Mouse (Mus musculus) adipocyte (in vitro differentiated cells): Measurements from ENCODE around the gene Gm7030.
"Not testable (repeated sequence)": the region's sequence is repeated elsewhere in the genome, so short reads cannot be mapped to it uniquely, and the experiment has no call there.

Source experiments
- DNase-seq: peaks from one replicate; pipeline ENCODE4 v3.0.0-alpha.2; 2016; ENCODE audit warnings: low spot score

The Gm7030 gene

DNA sequence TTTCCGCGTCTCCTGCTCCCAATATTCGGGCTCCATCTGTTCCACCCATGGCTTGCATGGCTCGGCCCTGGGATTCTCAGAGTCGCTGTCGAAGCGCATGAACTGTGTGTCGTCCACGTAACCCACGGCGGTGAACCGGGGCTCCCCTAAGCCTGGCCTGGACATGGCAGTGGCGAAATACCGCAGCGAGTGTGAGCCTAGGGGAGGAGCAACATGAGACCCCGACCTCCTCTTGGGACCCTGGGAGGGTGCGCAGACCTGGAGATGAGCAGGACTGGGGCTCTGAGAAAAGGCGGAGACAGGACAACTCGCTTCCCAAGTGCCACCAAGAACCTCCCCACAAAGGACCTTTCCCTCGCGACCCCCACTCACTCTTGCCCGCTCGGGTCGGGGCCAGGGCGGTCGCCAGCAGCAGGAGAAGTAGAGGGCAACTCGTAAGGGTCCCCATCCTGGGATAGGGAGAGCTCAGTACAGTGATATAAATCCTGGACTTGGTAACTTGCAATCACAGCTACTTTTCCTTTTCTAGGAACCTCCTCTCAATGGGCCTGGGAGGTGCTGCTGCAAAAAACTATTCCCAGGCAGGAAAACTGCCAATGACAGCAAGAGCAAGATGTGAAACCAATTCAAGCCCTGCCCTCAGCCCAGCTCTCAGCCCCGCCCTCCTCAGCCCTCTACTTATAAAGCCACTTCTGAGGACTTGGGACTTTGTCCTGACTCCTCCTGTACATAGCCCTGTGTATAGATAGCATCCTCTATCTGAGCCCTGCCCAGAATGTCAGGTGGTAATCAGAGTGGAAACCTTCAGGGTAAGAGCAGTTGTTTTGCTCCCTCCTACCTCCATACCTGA, at the start of gene Gm7030:
Gene Gm7030 (minus strand): TSS at position 458 of the 850 bp plus-strand sequence.
- not testable (repeated sequence) for DNase-seq

GRCm38 (mm10) chr17:36178938-36179337, 49.7 kb upstream of the Gm7030 start:
- not testable (repeated sequence) for DNase-seq

- not testable (repeated sequence) for DNase-seq
Measured at GRCm38 (mm10) chr17:36176132-36176531, 46.9 kb upstream of the Gm7030 start.

DNA sequence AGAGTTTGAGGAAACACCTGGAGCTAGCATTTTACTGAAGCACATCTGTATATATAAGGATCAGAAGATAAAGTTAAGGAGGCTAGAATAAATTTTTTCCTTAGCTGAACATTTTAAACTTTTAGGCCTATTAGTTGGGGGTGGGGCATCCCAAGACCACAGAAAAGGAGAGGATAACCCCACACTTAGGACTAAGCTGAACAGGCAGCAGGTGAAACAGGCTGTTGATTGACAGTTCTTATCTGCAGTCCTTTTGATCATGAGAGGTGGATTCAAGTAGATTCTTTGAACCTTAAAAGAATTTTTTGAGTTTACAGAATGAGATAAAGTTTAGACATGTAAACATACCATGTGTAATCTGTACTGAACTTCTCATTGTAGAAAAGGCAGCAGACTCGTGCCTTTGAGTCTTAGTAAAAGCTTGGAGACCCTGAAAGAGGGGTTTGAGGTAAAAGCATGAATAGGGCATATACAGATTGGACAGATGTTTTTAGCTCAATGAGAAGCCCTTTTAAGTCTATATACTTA, 41.1 kb upstream of the Gm7030 start:
- DNase-seq, result no peak

- no peak for DNase-seq
Measured at GRCm38 (mm10) chr17:36169753-36170152, 40.5 kb upstream of the Gm7030 start.

DNA sequence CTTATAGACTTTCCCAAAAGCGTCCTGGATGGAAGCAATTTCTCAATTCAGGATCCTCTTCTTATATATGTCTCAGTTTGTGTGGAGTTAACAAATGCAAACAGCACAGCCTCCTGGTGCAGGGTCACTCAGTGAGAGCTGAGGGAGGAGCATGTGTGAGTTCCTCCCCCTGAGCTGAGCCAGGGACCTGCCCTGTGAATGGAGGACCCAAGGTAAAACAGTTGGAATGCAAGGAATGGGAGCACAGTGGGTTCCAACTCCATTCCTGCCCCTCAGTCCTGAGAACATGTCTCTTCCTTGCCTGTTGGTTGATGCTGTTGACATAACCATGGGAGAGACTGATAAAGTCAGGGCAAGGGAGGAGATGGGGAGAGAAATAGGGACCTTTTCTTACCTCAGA, 39.9 kb upstream of the Gm7030 start:
- not testable (repeated sequence) for DNase-seq

DNA sequence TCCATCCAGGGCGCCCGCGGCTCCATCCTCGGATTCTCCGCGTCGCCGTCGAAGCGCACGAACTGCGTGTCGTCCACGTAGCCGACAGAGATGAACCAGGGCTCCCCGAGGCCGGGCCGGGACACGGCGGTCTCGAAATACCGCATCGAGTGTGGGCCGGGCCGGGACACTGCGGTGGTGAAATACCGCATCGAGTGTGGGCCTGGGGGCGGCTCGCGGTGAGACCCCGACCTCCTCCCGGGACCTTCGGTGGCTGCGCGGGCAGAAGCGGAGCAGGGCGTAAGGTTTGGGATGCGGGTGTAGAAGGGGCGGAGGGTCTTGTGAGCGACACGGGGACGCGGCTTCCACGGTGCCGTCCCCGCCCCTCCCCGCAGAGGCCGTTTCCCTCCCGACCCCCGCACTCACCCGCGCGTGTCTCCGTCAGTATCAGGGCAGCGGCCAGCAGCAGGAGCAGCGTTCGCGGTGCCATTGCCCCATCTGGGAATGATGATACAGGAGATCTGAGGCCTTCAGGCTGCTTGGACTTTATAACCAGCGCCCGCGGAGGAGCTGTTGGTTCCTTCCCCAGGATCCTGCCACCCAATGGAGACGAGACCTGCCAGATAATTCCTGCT, 38.9 kb upstream of the Gm7030 start, which contains the start of gene Gm8909:
Gene Gm8909 (minus strand): TSS at position 499 of the 614 bp plus-strand sequence.
- DNase-seq, result no peak

GRCm38 (mm10) chr17:36167306-36168038, 38.2 kb upstream of the Gm7030 start:
- no peak for DNase-seq

DNA sequence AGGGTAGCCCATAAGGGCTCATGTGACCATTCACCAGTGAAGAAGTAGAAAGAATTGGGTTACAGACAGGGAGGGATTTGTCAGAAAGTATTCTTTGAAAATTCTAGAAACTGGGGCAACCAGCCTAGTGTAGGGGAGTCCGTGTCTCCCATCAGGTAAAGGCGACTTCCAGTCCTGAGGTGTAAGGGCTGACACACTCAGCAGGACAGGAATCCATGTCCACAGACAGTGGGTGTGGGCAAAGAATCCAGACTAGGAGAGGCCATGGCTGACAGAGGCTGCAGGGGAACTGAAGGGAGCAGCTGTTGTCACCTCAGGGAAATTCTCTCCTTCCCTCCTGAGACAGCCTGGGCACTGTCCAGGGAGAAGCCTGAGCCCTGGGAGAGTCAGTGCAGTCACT, 37.7 kb upstream of the Gm7030 start:
- not testable (repeated sequence) for DNase-seq

DNA sequence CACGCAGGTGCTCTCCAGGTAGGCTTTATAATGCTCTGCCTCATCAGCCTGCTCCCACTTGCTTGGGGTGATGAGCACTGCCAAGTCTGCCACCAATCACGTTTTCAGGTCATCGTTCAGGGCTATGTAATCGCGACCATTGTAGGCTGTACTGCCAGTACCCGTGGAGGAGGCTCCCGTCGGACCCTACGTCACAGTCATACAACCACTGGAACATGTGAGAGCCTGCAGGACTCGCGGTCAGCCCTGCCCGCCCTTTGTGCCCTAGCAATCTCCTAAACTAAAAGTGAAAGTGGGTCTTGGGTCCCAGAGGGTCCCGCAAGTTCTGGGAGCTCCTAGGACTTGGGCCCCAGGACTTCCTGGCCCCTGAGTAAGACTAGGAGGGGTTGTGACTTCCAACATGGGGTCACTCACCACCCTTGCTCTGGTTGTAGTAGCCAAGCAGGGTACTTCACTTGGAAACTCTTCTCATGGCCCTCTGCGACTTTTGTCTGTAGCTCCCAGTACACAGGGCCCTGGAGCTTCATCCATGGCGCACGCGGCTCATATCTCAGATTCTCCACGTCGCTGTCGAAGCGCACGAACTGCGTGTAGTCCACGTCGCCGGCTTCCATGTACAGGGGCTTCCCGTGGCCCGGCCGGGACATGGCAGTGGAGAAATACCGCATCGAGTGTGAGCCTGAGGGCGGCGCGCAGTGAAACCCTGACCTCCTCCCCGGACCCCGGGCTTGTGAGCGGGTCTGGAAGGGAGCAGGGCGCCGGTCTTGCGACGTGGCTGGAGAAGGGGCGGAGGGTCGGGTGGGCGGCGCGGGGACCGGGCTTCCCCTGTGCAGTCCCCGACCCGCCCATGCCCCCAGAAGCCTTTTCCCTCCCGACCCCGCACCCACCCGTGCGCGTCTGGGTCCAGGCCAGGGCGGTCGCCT, 32.2 kb upstream of the Gm7030 start:
- DNase-seq, result no peak

GRCm38 (mm10) chr17:36158264-36158663, 29.0 kb upstream of the Gm7030 start:
- not testable (repeated sequence) for DNase-seq

DNA sequence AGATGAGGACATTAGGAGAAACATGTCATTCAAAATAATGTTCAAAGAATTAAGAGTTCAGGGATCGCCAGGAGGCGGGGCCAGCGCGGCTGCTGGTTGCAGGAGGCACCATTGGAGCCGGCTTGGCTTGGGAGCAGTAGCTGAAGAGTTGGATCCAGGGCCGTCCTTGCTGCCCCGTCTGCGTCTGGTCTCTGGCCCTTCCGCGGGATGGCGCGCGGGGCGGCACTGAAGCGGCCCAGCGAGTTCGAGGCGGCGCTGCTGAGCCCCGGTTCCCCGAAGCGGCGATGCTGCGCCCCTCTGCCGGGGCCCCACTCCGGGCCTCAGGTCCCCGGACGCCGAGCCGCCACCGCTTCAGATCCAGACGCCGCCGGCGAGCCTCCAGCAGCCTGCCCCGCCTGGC, 28.6 kb upstream of the Gm7030 start:
- DNase-seq, result not testable (repeated sequence)

DNA sequence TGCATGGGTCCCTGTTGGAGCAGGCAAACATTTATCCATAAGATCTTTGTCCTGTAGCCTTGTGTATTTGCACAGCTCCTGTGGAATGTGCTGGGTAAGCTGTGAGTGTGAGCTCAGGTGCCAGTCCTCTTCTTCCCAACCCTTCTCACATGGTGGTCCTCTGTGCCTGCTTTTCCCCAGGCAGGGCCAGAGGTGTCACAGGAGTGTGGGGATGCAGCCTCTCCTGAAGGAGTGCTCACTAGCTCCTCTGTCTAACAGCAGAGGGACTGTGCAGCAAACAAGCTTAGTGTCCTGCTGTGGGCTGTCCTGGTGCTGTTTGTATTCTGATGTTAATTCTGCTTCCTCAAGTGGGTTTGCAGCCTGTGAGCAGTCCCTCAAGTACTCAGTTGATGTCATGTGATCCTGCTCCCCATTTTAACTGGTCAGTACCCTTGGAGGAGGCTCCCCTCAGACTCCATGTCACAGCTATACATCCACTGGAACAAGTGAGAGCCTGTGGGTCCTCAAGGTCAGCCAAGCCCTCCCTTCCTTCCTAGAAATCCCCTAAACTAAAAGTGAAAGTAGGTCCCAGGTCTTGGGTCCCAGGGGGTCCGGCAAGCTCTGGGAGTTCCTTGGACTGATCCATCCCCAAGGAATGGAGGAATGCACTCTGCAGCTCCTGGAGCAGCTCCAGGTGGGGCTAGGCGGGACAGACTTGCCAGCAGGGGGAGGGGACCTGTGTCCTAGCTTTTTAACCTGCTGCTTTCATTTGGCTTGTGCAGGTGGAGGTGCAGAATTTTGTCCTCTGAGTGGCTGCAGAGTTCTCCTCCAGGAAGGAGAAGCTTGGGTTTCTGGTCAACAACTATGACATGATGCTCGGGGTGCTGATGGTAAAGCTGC, 25.3 kb upstream of the Gm7030 start:
- DNase-seq, result no peak

DNA sequence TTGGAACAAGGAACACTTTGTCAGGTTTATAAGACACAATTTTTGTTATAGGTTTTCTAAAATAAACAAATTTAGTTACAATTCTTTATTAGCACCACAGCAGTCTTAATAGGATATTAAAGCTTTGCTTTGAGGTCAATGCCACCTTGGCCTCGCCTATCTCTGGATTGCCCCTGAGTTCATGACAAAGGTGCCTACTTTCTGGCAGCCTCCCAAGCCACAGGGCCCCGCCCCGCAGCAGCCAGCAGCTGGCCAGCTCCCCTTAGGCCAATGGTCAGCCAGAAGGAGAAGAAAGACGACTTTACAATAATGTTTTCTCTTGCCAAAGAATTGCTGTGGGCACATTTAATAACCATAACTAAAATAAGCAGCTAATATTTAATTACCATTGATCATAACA, 22.0 kb upstream of the Gm7030 start:
- not testable (repeated sequence) for DNase-seq

DNA sequence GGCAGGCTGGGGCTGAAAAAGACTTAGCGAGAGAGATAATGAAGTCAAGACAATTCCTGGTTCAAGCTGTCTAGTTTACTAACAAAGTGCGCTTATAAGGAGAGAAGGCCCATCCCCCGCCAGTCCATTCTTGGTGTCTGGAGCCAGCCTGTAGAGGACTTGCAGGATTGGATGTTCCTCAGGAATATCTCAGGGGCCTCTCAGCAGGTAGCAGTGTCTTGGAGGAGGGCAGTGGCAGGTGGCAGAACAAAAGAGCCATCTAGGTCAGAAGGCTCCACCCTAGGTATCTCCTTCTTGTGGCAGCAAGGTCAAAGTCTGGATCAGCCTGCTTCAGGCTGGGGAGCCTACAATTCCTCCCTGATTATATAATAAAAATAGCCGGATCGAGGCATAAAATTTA, 19.2 kb upstream of the Gm7030 start:
- DNase-seq, result not testable (repeated sequence)

DNA sequence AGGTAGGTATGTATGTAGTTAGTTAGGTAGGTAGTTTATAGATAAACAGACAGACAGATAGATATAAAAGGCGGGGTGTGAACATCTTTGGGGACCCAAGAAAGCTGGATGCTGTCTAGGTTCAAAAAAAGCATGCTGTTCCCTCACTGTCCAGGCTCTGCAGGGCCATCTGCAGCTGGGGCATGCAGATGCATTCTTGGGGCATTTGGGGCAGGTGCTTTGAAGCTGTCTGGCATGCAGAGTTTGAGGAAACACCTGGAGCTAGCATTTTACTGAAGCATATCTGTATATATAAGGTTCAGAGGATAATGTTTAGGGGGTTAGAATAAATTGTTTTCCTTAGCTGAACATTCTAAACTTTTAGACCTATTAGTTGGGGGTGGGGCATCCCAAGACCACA, 17.7 kb upstream of the Gm7030 start:
- not testable (repeated sequence) for DNase-seq

DNA sequence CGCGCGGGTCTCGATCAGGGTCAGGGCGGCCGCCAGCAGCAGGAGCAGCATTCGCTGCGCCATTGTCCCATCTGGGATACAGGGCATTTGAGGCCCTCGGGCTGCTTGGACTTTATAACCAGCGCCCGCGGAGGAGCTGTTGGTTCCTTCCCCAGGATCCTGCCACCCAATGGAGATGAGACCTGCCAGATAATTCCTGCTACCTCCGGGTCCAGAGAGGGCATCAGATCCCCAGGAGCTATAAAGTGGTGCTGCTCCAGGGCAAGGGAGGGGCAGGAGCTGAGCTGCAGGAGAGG, 16.6 kb upstream of the Gm7030 start:
- not testable (repeated sequence) for DNase-seq

GRCm38 (mm10) chr17:36145111-36145860, 16.1 kb upstream of the Gm7030 start:
- DNase-seq, result no peak

GRCm38 (mm10) chr17:36136299-36136848, 7.1 kb upstream of the Gm7030 start:
- DNase-seq, result not testable (repeated sequence)
